ENCODE assay signal across 14 mouse cellular contexts in genomic region chr1:169667328-169667727, GRCm38 (mm10).
"Had no signal": no experiment of that assay in that cellular context is flagged by ENCODE, and none has a peak within 500 bp of the region (broad histone marks: within the 10 kb centered on the region; RNA-seq: fewer than 3 reads in every experiment).

No protein-coding gene starts in this region.

- H3K27me3 ChIP-seq: kidney, embryonic 15.5 days; limb, embryonic 12.5 days; liver, embryonic 15.5 days; midbrain, embryonic 13.5 days had no signal

- H3K36me3 ChIP-seq: kidney, embryonic 15.5 days; limb, embryonic 12.5 days; liver, embryonic 15.5 days; midbrain, embryonic 13.5 days had no signal

- ATAC-seq: lung, postnatal 0 days; midbrain, embryonic 13.5 days had no signal

- H3K4me2 ChIP-seq: kidney, embryonic 15.5 days; limb, embryonic 12.5 days; liver, embryonic 15.5 days; midbrain, embryonic 13.5 days had no signal

- DNase-seq: kidney, adult 2 months; kidney, postnatal 25 days; layer of hippocampus, postnatal 36 days; liver; lung, adult 2 months; lung, postnatal 36 days; right cerebral cortex, adult 18-20 months; right cerebral cortex, postnatal 25 days; thymus, postnatal 25 days had no signal

- H3K9me3 ChIP-seq: kidney, embryonic 15.5 days; limb, embryonic 12.5 days; liver, embryonic 15.5 days; midbrain, embryonic 13.5 days had no signal

- H3K4me1 ChIP-seq: kidney, embryonic 15.5 days; limb, embryonic 12.5 days; liver, embryonic 15.5 days; midbrain, embryonic 13.5 days had no signal

- H3K27ac ChIP-seq: kidney, embryonic 15.5 days; limb, embryonic 12.5 days; liver, embryonic 15.5 days; midbrain, embryonic 13.5 days had no signal

- H3K9ac ChIP-seq: kidney, embryonic 15.5 days; limb, embryonic 12.5 days; liver, embryonic 15.5 days; midbrain, embryonic 13.5 days had no signal

- H3K4me3 ChIP-seq: kidney, embryonic 15.5 days; limb, embryonic 12.5 days; liver, embryonic 15.5 days; midbrain, embryonic 13.5 days had no signal
